Mouse (Mus musculus) midbrain, embryonic 12.5 days (tissue): Measurements from ENCODE around the gene Nos1ap. TPM values are rescaled to one million over a fixed set of nuclear protein-coding genes. Genes with fewer than 3 reads are reported as not detected.

Source experiments
- ATAC-seq: fragments of 200-750 bp; cut with Nextera tagmentation; 2 replicates; pipeline ENCODE4 v1.8.0; 2017; ENCODE audit warnings: low read depth, moderate TSS enrichment, moderate library complexity; ENCODE audit not compliant: low FRiP score
- H3K27ac ChIP-seq: fragments of 300-500 bp; sonication (generic); replicated peaks from 2 replicates; pipeline ENCODE4 v1.5.1; 2016; ENCODE audit warnings: mild to moderate bottlenecking
- H3K27me3 ChIP-seq: fragments of 300-500 bp; sonication (generic); 2 replicates; pipeline ENCODE4 v1.6.1; 2016; ENCODE audit warnings: mild to moderate bottlenecking
- H3K36me3 ChIP-seq: fragments of 300-500 bp; sonication (generic); 2 replicates; pipeline ENCODE4 v1.6.1; 2016
- H3K4me1 ChIP-seq: fragments of 300-500 bp; sonication (generic); 2 replicates; pipeline ENCODE4 v1.6.1; 2016
- H3K4me2 ChIP-seq: fragments of 300-500 bp; sonication (generic); replicated peaks from 2 replicates; pipeline ENCODE4 v1.6.1; 2016; ENCODE audit warnings: mild to moderate bottlenecking, moderate library complexity
- H3K4me3 ChIP-seq: fragments of 300-500 bp; sonication (generic); 2 replicates; pipeline ENCODE4 v1.5.1; 2016; ENCODE audit warnings: mild to moderate bottlenecking
- H3K9ac ChIP-seq: fragments of 300-500 bp; sonication (generic); replicated peaks from 2 replicates; pipeline ENCODE4 v1.6.1; 2016; ENCODE audit warnings: mild to moderate bottlenecking, moderate library complexity
- H3K9me3 ChIP-seq: fragments of 300-500 bp; sonication (generic); 2 replicates; pipeline ENCODE4 v1.6.1; 2016; ENCODE audit warnings: mild to moderate bottlenecking
- WGBS: fragments of 180-500 bp; shearing (Covaris S2); methylation state at CpG from one replicate; pipeline ENCODE4 v1.1.7; 2016; 5-methylcytosine and 5-hydroxymethylcytosine counted together
- polyA plus RNA-seq: library from polyadenylated mRNA; unstranded; fragments of >200 nt; fragmentation: Nextera tagmentation; extraction: Ambion mirVana; gene quantifications from 2 replicates; pipeline ENCODE4 v1.2.1, GENCODE M21; 2016

Nos1ap gene
- polyA plus RNA-seq, 1 experiment from 2014 or later: 11.9 TPM

DNA sequence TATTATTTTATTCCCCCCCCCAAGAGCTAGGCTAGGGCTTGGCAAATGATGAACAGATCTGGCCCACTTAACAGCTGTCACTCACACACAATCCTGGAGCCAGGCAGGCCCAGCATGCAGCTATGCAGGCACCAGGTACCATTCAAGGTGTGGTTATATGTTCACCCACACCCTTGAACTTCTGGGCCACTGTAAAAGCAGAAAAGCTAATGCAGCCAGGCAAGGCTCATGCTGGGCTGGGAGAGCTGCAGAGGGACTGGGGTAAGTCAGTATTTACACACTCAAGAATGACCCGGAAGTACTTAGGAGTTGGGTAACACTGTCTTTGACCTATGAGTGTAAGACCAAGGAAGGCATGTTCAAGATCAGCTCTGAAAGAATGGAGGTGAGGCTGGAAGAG is 265.3 kb downstream of the Nos1ap start:
- 90% methylated on average over 1 of the region's 1 CpGs for WGBS
- Histone ChIP-seq H3K27me3 (no peaks in the 10 kb centered on the region), H3K4me3 (no peak overlapping the region), H3K27ac (no peak overlapping the region), H3K9ac (no peak overlapping the region), H3K4me2 (no peak overlapping the region), H3K4me1 (no peaks in the 10 kb centered on the region), H3K9me3 (no peaks in the 10 kb centered on the region), H3K36me3 (no peaks in the 10 kb centered on the region)
- no peak for ATAC-seq

- 89% methylated on average over 10 of the region's 10 CpGs for WGBS
- H3K9me3 ChIP-seq: no peaks in the 10 kb centered on the region
- H3K27me3 ChIP-seq: no peaks in the 10 kb centered on the region
- no peak overlapping the region for H3K4me2 ChIP-seq
- H3K27ac ChIP-seq: no peak overlapping the region
- H3K9ac ChIP-seq: no peak overlapping the region
- H3K4me3 ChIP-seq: no peak overlapping the region
- H3K36me3 ChIP-seq: no peaks in the 10 kb centered on the region
- ATAC-seq: no peak
- no peaks in the 10 kb centered on the region for H3K4me1 ChIP-seq
Measured at GRCm38 (mm10) chr1:170323001-170323400, 266.7 kb downstream of the Nos1ap start.

DNA sequence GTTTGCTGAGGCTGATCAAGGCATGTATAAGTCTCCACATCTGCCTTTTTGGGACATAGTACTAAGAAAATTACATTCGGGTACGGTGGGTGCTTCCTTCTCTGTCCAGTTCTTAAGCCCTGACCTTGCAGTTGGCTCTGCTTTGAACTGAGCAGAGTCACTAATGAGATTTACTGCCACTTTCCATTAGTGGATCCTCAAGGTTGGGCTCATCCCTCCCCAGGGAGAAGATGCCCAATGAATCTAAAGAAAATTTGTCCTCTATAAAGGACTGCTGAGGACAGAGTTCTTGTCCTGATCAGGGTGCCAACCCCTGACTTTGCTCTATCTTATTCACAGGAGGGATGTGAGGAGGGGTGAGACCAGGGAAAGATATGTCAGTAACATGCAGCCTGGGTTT is 267.6 kb downstream of the Nos1ap start:
- no peak overlapping the region for H3K27ac ChIP-seq
- H3K4me3 ChIP-seq: no peak overlapping the region
- H3K36me3 ChIP-seq: no peaks in the 10 kb centered on the region
- no peaks in the 10 kb centered on the region for H3K9me3 ChIP-seq
- no peak overlapping the region for H3K9ac ChIP-seq
- WGBS: 78% methylated on average over 2 of the region's 2 CpGs
- no peaks in the 10 kb centered on the region for H3K4me1 ChIP-seq
- no peak overlapping the region for H3K4me2 ChIP-seq
- no peak for ATAC-seq
- no peaks in the 10 kb centered on the region for H3K27me3 ChIP-seq

DNA sequence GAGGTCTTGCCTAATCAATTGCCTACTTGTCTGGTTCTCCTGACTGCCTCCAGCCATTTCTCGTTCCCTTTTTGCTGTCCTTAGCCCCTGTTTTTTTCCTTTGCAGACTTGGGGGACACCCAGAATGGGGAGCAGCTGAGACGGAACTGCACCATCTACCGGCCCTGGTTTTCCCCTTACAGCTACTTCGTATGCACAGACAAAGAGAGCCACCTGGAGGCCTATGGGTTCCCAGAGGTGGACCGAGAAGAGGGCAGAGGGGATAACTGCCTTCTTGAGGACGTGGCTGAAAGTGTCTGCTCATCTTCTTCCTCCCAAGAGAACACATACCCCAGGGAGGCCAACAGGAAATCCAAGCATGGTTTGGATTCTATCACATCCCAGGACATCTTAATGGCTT is 278.2 kb downstream of the Nos1ap start:
- no peak overlapping the region for H3K9ac ChIP-seq
- ATAC-seq: no peak
- no peak overlapping the region for H3K4me2 ChIP-seq
- no peak overlapping the region for H3K4me3 ChIP-seq
- WGBS: 77% methylated on average over 6 of the region's 6 CpGs
- no peak overlapping the region for H3K27ac ChIP-seq
- H3K36me3 ChIP-seq: no peaks in the 10 kb centered on the region
- H3K4me1 ChIP-seq: no peaks in the 10 kb centered on the region
- no peaks in the 10 kb centered on the region; the same call in 1 of the 2 replicates for H3K27me3 ChIP-seq
- no peaks in the 10 kb centered on the region for H3K9me3 ChIP-seq

GRCm38 (mm10) chr1:170308503-170308902 is 281.2 kb downstream of the Nos1ap start, which contains the start of gene Spata46:
Gene Spata46 (plus strand): TSS chr1:170308803.
- no peaks in the 10 kb centered on the region for H3K27me3 ChIP-seq
- 92% methylated on average over 4 of the region's 4 CpGs for WGBS
- no peak for ATAC-seq
- no peaks in the 10 kb centered on the region for H3K9me3 ChIP-seq
- H3K27ac ChIP-seq: no peak within 1 kb of the TSS
- H3K4me1 ChIP-seq: no peaks in the 10 kb centered on the region
- no peak within 1 kb of the TSS for H3K4me3 ChIP-seq
- no peak within 1 kb of the TSS for H3K4me2 ChIP-seq
- H3K9ac ChIP-seq: no peak within 1 kb of the TSS
- no peaks in the 10 kb centered on the region for H3K36me3 ChIP-seq

DNA sequence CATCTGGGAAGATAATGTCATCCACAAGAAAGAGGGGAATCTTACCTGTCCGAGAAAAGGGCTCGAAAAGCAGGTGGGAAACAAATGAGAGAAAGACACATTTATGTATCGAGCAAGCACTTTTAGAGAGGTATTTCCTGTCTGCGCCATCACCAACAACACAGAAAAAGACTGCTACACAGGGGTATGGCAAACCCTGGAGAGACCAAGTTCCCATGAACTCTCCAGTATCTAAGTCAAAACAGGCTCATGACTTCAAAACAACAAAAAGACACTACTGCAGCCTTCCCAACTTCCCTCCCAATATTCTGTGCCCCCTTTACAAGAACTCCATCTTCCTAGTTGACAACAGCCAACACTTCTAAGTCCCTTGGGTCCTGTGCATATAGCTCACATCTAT is 283.4 kb downstream of the Nos1ap start, which contains the start of gene Gm7694:
Gm7694 (minus strand) TSS at position 101 of the 400 bp plus-strand sequence.
- Histone ChIP-seq H3K4me3 (no peak within 1 kb of the TSS), H3K4me2 (no peak within 1 kb of the TSS), H3K9me3 (no peaks in the 10 kb centered on the region), H3K9ac (no peak within 1 kb of the TSS), H3K36me3 (no peaks in the 10 kb centered on the region), H3K27ac (no peak within 1 kb of the TSS), H3K27me3 (no peaks in the 10 kb centered on the region), H3K4me1 (no peaks in the 10 kb centered on the region)
- WGBS: 98% methylated on average over 4 of the region's 4 CpGs
- ATAC-seq: no peak

GRCm38 (mm10) chr1:170305002-170305401 is 284.7 kb downstream of the Nos1ap start:
- Histone ChIP-seq H3K36me3 (no peaks in the 10 kb centered on the region), H3K9ac (no peak overlapping the region), H3K4me2 (no peak overlapping the region), H3K4me3 (no peak overlapping the region), H3K27ac (no peak overlapping the region), H3K9me3 (no peaks in the 10 kb centered on the region), H3K4me1 (no peaks in the 10 kb centered on the region), H3K27me3 (0 out of 2 replicates have a peak, but pooled peaks cover 3% of the 10 kb centered on the region)
- ATAC-seq: no peak
- 91% methylated on average over 10 of the region's 10 CpGs for WGBS

DNA sequence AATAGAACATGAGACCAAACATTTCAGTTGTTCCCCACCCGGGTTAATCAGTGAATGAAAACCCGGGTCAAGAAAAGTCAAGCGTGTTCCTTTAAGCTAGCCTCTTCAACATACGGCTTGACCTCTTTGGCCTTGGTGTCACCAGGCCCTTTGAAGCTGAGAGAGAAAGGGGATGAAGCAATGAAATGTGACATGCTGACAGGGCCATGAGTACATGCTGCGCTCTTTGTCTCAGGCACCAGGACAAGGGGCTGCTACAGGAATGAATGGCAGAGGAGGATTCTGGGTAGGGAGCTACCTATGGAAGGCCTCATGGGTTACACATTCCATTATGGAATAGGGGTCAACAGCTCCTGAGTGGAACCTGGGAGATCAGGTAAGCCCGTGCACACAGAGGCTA is 286.6 kb downstream of the Nos1ap start:
- H3K9me3 ChIP-seq: no peaks in the 10 kb centered on the region
- no peak for ATAC-seq
- H3K4me1 ChIP-seq: no peaks in the 10 kb centered on the region
- H3K27me3 ChIP-seq: 0 out of 2 replicates have a peak, but pooled peaks cover 3% of the 10 kb centered on the region
- 44% methylated on average over 6 of the region's 6 CpGs for WGBS
- no peak overlapping the region for H3K9ac ChIP-seq
- H3K27ac ChIP-seq: no peak overlapping the region
- H3K36me3 ChIP-seq: no peaks in the 10 kb centered on the region
- no peak overlapping the region for H3K4me2 ChIP-seq
- no peak overlapping the region for H3K4me3 ChIP-seq

GRCm38 (mm10) chr1:170302456-170302855 is 287.2 kb downstream of the Nos1ap start:
- no peaks in the 10 kb centered on the region for H3K4me1 ChIP-seq
- 77% methylated on average over 6 of the region's 6 CpGs for WGBS
- no peaks in the 10 kb centered on the region for H3K9me3 ChIP-seq
- 0 out of 2 replicates have a peak, but pooled peaks cover 3% of the 10 kb centered on the region for H3K27me3 ChIP-seq
- H3K4me2 ChIP-seq: no peak overlapping the region
- H3K4me3 ChIP-seq: no peak overlapping the region
- ATAC-seq: no peak
- no peak overlapping the region for H3K9ac ChIP-seq
- H3K27ac ChIP-seq: no peak overlapping the region
- H3K36me3 ChIP-seq: no peaks in the 10 kb centered on the region

GRCm38 (mm10) chr1:170301686-170302085 is 288.0 kb downstream of the Nos1ap start:
- Histone ChIP-seq H3K9me3 (no peaks in the 10 kb centered on the region), H3K4me1 (no peaks in the 10 kb centered on the region), H3K4me3 (no peak overlapping the region), H3K27me3 (0 out of 2 replicates have a peak, but pooled peaks cover 3% of the 10 kb centered on the region), H3K9ac (no peak overlapping the region), H3K4me2 (no peak overlapping the region), H3K36me3 (no peaks in the 10 kb centered on the region), H3K27ac (no peak overlapping the region)
- WGBS: 91% methylated on average over 9 of the region's 9 CpGs
- no peak for ATAC-seq

DNA sequence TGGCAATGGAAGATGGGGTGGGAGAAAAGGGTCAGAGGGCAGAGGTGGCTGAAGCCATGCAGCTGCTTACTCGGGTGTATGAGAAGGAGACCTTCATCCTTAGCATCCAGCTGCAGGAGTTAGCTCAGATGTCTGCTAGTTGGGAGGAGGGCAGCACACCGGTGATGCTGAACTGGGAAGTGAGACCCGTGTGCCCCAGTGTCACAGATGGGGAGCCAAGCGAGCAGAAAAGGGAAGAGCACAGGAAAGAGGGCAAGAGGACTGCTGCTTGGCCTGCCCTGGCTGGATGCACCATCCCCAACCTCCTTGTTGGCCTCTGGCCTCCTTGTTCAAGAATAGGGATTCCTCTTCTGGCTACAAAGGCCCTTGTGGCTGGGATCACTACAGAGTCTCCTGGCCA is 290.2 kb downstream of the Nos1ap start:
- no peak for ATAC-seq
- Histone ChIP-seq H3K36me3 (no peaks in the 10 kb centered on the region), H3K9me3 (no peaks in the 10 kb centered on the region), H3K4me2 (no peak overlapping the region), H3K9ac (no peak overlapping the region), H3K4me1 (peaks cover 6% of the 10 kb centered on the region; the same call in 1 of the 2 replicates), H3K27ac (no peak overlapping the region), H3K4me3 (no peak overlapping the region), H3K27me3 (0 out of 2 replicates have a peak, but pooled peaks cover 3% of the 10 kb centered on the region)
- 81% methylated on average over 4 of the region's 4 CpGs for WGBS

DNA sequence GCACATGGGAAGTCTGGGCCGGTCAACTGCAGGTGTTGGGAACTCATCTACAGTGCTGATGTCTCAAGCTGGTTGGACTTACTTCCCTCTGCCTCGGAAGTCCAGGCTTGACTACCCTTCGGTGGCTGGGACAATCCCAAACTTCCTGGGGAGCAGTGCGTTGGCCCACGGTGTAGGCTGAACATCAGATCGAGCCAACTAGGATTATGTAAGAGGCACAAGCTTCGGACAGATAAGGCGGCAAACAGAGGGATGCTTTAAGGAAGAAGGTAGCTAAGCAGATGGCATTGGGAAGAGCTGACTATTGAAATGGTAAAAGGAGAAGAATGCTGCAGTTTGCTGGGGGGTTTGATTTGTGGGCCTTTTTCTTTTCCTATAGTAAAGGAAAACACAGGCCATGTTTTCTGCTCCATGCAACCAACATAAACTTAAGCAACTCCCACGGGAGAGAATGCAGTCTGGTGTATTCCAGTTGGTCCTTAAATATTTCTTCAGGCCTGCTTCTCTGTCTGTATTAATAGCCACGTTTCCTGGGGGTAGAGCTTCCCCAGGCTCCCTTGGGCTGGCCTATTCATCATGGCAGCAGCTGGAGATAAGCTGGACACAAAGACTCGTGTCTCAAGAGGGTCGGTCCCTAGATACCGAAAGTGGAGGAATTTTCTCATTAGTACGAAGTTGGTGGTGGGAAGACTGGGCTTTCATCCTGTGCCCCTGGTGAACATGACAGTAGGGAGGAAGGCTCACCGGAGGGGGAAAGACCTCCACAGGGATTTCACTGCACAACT is 294.7 kb downstream of the Nos1ap start:
- no peak for ATAC-seq
- Histone ChIP-seq H3K27ac (no peak overlapping the region), H3K4me1 (peaks cover 6% of the 10 kb centered on the region; the same call in 1 of the 2 replicates), H3K4me3 (no peak overlapping the region), H3K27me3 (no peaks in the 10 kb centered on the region), H3K4me2 (no peak overlapping the region), H3K36me3 (no peaks in the 10 kb centered on the region), H3K9me3 (no peaks in the 10 kb centered on the region), H3K9ac (no peak overlapping the region)
- 57% methylated on average over 15 of the region's 15 CpGs for WGBS
